Mouse (Mus musculus) thymus, postnatal 14 days (tissue): ENCODE data around the gene Hist1h4f.

Experiments used
- DNase-seq: peaks from one replicate; pipeline ENCODE4 v3.0.0; 2021

Gene Hist1h4f

DNA sequence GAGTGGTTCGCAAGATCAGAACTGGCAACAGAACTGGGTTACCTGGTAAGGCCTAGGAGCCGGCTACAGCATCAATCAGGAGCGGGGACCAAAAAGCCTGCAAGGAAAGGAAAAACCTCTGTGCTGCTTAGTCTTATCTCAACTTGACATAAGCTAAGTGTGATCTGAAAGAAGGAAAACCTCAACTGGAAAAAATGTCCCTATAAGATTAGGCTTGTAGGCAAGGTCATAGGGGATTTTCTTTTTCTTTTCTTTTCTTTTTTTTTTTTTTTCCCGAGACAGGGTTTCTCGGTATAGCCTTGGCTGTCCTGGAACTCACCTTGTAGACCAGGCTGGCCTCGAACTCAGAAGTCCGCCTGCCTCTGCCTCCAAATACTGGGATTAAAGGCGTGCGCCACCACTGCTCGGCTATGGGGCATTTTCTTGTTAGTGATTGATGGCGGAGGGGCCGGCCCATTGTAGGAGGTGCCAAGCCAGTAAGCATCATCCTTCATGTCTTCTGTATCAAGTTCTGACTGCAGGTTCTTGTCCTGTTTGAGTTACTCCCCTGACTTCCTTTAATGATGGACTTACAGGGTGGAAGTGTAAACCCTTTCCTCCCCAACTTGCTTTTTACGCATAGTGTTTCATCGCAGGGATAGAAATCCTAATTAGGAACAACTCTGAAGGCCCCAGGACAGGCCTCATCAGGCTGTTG is 44.5 kb downstream of the Hist1h4f start:
- DNase-seq: no peak

DNA sequence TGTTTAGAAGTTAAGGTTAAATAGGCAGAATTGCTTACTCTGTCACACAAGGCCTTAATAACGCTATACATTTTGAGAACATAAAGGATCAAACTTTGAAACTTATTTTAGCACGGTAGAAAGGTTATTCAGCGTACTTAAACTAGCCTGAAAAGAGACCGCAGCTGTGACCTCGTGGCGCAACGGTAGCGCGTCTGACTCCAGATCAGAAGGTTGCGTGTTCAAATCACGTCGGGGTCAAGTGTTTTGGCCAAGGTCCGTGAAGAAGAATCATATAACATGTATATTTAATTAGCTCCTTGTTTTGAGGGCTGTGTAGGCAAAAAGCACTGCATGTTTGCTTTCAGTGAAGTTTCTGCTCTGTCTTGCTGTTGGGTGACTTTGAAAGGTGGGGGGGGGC is 45.1 kb downstream of the Hist1h4f start:
- DNase-seq: peak; percentile 72

DNA sequence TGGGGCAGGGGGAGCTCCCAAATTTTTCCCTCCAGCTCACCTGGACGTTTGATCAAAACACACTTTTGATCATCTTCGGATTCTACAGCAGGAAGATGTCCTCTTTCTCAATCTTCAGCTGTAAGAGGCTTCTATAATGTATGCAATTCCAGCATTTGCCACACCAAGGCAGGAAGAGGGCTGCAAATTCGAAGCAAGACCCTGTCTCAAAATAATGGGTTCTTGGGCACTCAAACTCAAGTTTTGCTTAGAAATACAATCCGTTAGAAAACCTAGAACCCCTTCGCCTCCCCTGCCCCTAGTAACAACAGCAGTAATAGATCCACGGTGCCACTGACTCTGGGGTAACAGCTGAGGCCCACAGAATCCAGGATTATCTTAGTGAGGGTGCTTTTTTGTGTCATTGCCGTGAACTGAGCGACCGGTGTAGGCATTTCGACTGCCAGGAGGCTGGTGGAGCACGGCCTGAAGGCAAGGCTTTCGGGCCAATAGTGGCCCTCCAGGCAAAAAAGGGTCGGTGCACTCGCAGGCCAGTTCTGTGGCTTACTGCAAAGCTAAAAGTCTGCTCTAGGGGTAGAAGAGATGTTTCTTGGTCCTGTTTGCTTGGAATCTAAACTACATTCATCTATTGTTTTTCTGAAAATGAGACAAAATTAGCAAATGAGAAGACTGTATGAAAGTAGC is 45.6 kb downstream of the Hist1h4f start:
- no peak for DNase-seq

DNA sequence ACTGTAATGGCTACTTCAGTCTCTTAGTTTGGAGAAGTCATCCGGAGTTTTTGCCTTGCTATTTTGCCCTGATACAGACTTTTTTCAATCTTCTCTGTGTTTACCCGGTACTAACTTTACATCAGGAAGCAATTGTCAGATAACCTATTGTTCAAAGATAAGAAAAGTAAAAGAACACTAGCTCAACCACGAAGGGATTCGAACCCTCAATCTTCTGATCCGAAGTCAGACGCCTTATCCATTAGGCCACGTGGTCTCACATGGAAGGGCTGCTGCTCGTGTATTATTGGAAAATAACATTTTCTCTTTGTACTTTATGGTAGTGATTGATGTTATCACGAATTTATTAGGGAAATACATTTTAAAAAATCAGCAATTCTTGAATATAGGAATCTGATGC is 47.7 kb downstream of the Hist1h4f start:
- DNase-seq: peak; percentile 77

DNA sequence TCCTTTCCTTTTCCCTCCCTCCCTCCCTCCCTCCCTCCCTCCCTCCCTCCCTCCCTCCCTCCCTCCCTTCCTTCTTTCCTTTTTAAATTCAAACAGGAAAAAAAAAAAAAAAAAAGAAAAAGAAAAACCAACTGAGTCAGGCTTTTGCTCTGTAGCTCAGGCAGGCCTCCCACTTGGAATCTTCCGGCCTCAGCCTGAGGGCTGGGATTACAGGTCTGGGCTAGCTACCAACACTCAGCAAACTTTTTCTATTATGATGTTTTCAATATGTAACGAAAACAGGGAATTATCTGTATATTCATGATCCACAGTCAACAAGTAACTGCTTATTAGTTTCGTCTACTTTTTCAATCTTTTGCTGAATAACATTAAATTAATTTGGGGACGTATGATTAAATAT is 48.5 kb downstream of the Hist1h4f start:
- no peak for DNase-seq

DNA sequence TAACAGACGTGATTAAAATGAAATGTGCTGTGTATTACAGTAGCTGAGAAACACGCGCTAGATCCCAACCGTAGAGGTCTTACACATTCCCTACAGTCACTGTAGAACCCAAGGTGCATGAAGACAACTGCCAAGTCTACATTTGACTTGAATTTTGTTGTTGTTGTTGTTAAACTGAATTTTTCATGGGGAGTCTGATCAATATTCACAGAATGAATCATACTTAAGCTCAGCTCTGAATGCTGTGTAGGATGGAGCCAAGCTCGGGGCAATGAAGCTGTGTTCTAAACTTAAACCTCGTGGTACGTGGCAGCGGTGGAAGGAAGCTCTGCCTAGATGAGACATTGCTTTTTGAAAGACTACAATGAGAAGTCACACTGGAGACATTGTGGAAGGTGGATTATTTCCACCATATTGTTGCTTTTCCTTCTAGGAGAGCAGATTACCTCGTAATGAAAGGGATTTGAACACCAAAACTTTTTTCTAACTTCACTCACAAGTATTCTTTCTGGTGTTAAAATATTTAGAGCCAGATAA is 49.3 kb downstream of the Hist1h4f start:
- DNase-seq: no peak

DNA sequence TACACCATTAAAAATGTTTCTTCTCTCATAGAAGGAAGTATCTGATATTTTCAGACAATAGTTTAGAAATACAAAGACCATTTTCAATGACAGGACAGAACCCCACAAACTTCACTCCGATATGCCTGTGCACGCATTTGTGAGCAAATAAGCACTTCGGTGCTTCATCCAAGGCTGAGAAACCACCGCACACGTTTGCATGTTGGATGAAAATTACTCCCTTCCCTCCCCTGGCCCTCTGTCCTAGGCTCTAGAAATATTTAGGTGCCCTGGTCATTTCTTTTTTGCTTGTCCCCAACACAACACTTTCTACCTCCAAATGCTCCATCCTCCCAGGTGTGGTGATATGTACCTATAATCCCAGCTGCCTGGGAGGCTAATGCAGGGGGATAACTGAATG is 49.9 kb downstream of the Hist1h4f start:
- no peak for DNase-seq
